Mouse (Mus musculus) lung, postnatal 0 days (tissue): ENCODE data around the gene Rasal3.

Experiments used
- CTCF ChIP-seq: IDR thresholded peaks from 2 replicates; pipeline ENCODE4 v1.5.1; 2016; ENCODE audit warnings: antibody characterized with exemption, mild to moderate bottlenecking
- EP300 ChIP-seq: IDR thresholded peaks from 2 replicates; pipeline ENCODE4 v1.6.1; 2016; ENCODE audit warnings: antibody characterized with exemption, mild to moderate bottlenecking, control low read depth

GRCm38 (mm10) chr17:32416771-32417170 lies 13.4 kb upstream of the Rasal3 start:
- TF ChIP-seq CTCF, result no peak
- TF ChIP-seq EP300, result no peak
